Mouse (Mus musculus) C2C12 (cell line): ENCODE measurements at regions not wholly inside any gene's neighbourhood (a gene's known extent, or its start where the extent isn't known, plus 50 kb on each side); places are given as distances from the start of the nearest gene placed in this dataset.
"Not testable (repeated sequence)": the region's sequence is repeated elsewhere in the genome, so short reads cannot be mapped to it uniquely, and the experiment has no call there.

Experiments
- H3K27me3 ChIP-seq: one replicate; pipeline ENCODE4 v1.6.1; 2011; ENCODE audit not compliant: control insufficient read depth, insufficient read depth, insufficient read length
- H3K36me3 ChIP-seq: one replicate; pipeline ENCODE4 v1.6.1; 2011; ENCODE audit not compliant: control insufficient read depth, insufficient read depth
- H3K4me3 ChIP-seq: one replicate; pipeline ENCODE4 v1.5.1; 2011; ENCODE audit warnings: mild to moderate bottlenecking, control low read depth; ENCODE audit not compliant: poor library complexity, insufficient read depth, severe bottlenecking
- H3K79me2 ChIP-seq: one replicate; pipeline ENCODE4 v1.6.1; 2011; ENCODE audit not compliant: control insufficient read depth, insufficient read depth
- H3K79me3 ChIP-seq: one replicate; pipeline ENCODE4 v1.6.1; 2011; ENCODE audit warnings: low read depth, control low read depth
- H3ac ChIP-seq: one replicate; pipeline ENCODE3; 2011; ENCODE audit warnings: low read depth; ENCODE audit not compliant: control insufficient read depth, insufficient read length
- CEBPB ChIP-seq: IDR thresholded peaks from one replicate; pipeline ENCODE4 v1.6.1; 2011; ENCODE audit warnings: low read depth, mild to moderate bottlenecking, control low read depth, moderate library complexity
- CTCF ChIP-seq: IDR thresholded peaks from one replicate; pipeline ENCODE4 v1.5.1; 2011; ENCODE audit not compliant: control insufficient read depth, insufficient read depth, insufficient read length
- FOSL1 ChIP-seq: IDR thresholded peaks from one replicate; pipeline ENCODE4 v1.8.0; 2011; ENCODE audit warnings: mild to moderate bottlenecking, low read length; ENCODE audit not compliant: poor library complexity, insufficient read depth, severe bottlenecking
- MAX ChIP-seq: IDR thresholded peaks from one replicate; pipeline ENCODE4 v1.6.1; 2011; ENCODE audit warnings: mild to moderate bottlenecking, control low read depth
- MYOD1 ChIP-seq: IDR thresholded peaks from one replicate; pipeline ENCODE4 v1.6.1; 2011; ENCODE audit warnings: low read depth; ENCODE audit not compliant: control insufficient read depth, insufficient read length
- MYOG ChIP-seq: IDR thresholded peaks from one replicate; pipeline ENCODE4 v1.6.1; 2011; ENCODE audit not compliant: control insufficient read depth, insufficient read length; ENCODE audit errors: extremely low read depth
- USF1 ChIP-seq: IDR thresholded peaks from one replicate; pipeline ENCODE4 v1.6.1; 2011; ENCODE audit warnings: low read depth, mild to moderate bottlenecking, control low read depth, moderate library complexity

DNA sequence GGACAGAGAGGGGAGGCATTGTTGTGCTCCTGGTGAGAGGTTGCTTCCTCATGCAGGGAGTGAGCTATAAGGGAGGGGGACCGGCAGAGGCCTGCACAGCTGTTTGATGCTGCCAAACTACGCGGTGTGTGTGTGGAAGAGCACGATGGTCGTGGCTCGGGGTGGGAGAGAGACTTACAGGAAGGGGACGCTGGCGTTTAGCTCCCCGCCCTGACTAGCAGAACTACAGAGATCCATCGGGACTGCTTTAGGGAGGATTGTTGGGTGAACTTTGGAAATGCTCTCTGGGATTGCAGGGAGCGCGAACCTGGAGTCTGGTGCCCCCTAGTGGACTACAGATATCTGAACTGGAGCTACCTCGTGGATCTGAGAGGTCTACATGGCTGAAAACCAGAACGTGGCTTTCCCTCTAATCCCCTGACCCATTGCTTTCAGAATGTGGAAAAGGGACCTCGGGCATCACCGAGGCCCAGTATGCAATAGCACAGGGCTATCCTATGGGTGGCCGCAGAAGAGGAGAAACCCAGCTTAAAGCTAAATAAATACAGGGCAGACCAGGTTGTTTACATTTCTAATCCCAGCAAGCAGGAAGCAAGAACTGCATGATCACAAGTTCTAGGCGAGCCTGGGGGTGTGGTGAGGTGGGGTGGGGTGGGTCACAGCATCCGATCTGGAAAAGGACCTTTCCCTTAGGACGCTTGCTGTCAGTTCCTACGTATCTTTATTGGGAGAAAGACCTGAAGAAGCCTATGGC lies 57.2 kb upstream of the AU015836 start:
- no peaks in the 10 kb centered on the region for H3K36me3 ChIP-seq
- no peak for TF ChIP-seq USF1
- TF ChIP-seq CTCF, result peak; percentile 28
- TF ChIP-seq FOSL1, result no peak
- no peak for TF ChIP-seq CEBPB
- TF ChIP-seq MYOG, result no peak
- no peak for TF ChIP-seq MYOD1
- TF ChIP-seq MAX, result no peak
- no peaks in the 10 kb centered on the region for H3K27me3 ChIP-seq
- no peaks in the 10 kb centered on the region for H3K79me2 ChIP-seq
- no peaks in the 10 kb centered on the region for H3K79me3 ChIP-seq
- no peak overlapping the region for H3K4me3 ChIP-seq
- H3ac ChIP-seq, result peak overlapping the region; percentile 49

DNA sequence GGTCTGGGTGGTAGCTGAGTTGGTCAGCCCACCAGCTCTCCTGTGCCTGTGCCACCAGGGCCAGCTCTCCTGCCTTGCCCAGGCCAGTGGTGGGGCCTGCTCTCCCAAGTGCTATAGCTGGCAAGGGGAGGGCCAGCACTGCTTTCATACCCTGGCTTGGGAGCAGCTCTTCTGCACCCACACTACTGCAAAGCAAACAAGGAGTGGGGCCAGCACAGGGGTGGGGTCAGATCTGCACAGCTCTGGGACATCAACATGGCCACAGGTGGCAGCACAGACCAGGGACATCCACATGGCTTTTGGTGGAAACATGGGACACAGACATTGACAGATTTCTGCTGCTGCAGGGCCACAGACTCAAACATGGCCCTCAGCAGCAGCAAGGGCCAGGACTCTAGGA lies 52.9 kb upstream of the AU015836 start:
- H3K27me3 ChIP-seq, result peaks cover 5% of the 10 kb centered on the region
- H3ac ChIP-seq, result no peak overlapping the region
- no peaks in the 10 kb centered on the region for H3K79me2 ChIP-seq
- TF ChIP-seq CEBPB (no peak), MYOG (no peak), CTCF (no peak), MAX (no peak), MYOD1 (no peak), FOSL1 (no peak), USF1 (no peak)
- H3K4me3 ChIP-seq, result no peak overlapping the region
- no peaks in the 10 kb centered on the region for H3K36me3 ChIP-seq
- H3K79me3 ChIP-seq, result no peaks in the 10 kb centered on the region

DNA sequence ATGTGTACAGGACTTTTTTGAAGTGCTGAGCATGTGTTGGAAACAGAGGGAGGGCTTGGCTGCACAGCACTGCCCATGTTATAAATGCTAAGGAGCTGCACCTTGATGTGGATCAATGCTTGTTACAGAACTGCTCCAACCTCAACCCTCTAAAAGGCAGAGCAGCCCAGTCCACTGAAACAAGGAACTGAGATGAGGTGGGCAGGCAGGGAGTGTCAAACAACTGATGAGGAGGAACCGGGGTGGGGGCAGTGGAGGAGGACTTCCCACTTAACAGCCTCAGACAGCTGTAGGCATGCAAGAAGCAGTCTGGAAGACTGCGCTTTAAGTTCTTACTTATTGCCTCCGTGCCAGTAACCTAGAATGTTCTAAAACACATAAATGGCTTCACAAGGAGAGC lies 51.1 kb upstream of the AU015836 start:
- H3K4me3 ChIP-seq, H3K79me2 ChIP-seq, H3K79me3 ChIP-seq, H3K36me3 ChIP-seq, H3K27me3 ChIP-seq, H3ac ChIP-seq: not testable (repeated sequence)
